Mouse (Mus musculus) liver, adult (tissue): ENCODE measurements around the gene Myh2.

ENCODE experiments used
- GATA4 ChIP-seq: IDR thresholded peaks from 2 replicates; pipeline ENCODE4 v1.6.1; 2014; ENCODE audit warnings: mild to moderate bottlenecking, low read length; ENCODE audit not compliant: insufficient replicate concordance

The Myh2 gene

GRCm38 (mm10) chr11:67170727-67171126, at the start of gene Myh2:
Gene Myh2, plus strand, starts transcription at chr11:67171027.
- no peak for TF ChIP-seq GATA4

GRCm38 (mm10) chr11:67124943-67125342, 45.9 kb upstream of the Myh2 start:
- no peak for TF ChIP-seq GATA4

- no peak for TF ChIP-seq GATA4
Observed at GRCm38 (mm10) chr11:67125361-67125760, 45.5 kb upstream of the Myh2 start.

DNA sequence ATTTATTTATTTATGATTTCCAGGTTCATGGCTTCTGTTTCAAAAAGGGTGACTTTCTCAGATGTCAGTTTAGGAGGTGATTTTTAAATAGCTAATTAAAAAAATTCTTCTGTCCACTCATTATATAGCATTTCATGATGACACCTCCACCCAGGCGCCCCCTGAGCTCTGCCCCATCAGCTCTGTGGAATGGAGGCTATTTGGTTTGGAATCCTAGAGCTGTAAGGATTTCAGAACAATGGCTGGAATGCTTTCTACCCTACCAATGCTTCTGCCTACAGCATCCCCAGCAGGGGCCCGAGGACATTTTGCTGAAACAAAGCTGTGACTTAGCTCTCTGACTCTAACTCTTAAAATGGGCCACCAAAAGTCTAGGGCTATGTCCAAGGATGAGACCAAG, 37.3 kb upstream of the Myh2 start:
- TF ChIP-seq GATA4, result no peak

DNA sequence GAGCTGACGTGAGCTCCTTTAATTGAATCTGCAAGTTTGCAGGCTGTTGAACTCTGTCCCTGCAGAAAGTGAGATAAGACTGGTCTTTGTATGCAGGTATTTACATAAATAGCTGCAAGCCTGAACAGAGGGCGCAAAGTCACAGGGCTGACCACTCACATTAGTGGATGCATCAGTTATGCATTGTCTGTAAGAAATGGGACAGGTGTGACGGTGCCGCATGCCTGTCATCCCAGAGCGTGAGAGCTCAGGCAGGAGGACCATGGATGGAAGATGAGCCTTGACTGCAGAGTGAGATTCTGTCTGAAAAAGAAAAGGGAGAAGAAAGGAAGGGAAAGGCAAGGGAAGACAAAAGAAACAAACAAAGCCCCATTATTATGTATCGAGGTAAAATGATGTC, 36.2 kb upstream of the Myh2 start:
- no peak for TF ChIP-seq GATA4

DNA sequence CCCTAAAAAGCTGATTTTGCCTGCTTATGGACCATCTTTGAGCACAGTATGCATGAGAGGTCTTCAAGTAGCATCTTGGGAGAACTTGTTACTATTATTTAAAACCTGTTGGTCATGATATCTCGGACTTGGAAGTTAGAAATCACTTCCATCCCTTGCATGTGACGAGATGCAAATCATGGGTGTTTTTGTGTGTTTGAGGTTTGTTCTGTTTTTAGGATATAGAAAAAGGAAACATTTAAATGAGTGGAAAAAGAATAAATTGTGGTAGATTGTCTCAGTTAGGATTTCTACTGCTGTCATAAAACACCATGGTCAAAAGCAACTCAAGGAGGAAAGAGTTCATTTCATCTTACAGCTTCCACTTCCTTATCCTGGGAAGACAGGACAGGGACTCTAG, 35.3 kb upstream of the Myh2 start:
- no peak for TF ChIP-seq GATA4

DNA sequence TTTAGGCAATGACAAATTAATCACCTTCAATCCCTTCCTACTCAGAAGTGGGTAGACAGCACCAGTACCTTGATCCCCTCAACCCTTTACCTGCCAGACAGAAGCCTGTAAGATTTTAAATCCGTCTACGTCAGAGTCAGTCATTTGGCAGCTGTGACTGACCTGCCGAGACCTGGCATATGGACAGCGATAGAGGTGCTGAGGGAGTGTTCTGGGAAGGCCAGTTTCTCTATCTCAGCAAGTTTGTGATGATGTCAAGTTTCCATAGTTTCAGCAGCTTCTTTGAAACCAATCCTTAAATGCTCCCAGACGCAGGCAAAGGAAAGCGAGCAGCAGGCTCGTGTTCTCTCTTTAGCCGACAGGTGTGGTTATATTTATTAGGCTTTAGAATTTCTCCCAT, 31.3 kb upstream of the Myh2 start:
- TF ChIP-seq GATA4, result no peak

- TF ChIP-seq GATA4, result no peak
Observed at GRCm38 (mm10) chr11:67140175-67140574, 30.7 kb upstream of the Myh2 start.

- no peak for TF ChIP-seq GATA4
Observed at GRCm38 (mm10) chr11:67141031-67141430, 29.8 kb upstream of the Myh2 start.

- no peak for TF ChIP-seq GATA4
Observed at GRCm38 (mm10) chr11:67142047-67142446, 28.8 kb upstream of the Myh2 start.

- TF ChIP-seq GATA4, result no peak
Observed at GRCm38 (mm10) chr11:67143065-67143464, 27.8 kb upstream of the Myh2 start.

- no peak for TF ChIP-seq GATA4
Observed at GRCm38 (mm10) chr11:67143863-67144498, 26.8 kb upstream of the Myh2 start.

- TF ChIP-seq GATA4, result no peak
Observed at GRCm38 (mm10) chr11:67144559-67145265, 26.1 kb upstream of the Myh2 start.

GRCm38 (mm10) chr11:67145482-67146408, 25.1 kb upstream of the Myh2 start:
- TF ChIP-seq GATA4, result no peak

DNA sequence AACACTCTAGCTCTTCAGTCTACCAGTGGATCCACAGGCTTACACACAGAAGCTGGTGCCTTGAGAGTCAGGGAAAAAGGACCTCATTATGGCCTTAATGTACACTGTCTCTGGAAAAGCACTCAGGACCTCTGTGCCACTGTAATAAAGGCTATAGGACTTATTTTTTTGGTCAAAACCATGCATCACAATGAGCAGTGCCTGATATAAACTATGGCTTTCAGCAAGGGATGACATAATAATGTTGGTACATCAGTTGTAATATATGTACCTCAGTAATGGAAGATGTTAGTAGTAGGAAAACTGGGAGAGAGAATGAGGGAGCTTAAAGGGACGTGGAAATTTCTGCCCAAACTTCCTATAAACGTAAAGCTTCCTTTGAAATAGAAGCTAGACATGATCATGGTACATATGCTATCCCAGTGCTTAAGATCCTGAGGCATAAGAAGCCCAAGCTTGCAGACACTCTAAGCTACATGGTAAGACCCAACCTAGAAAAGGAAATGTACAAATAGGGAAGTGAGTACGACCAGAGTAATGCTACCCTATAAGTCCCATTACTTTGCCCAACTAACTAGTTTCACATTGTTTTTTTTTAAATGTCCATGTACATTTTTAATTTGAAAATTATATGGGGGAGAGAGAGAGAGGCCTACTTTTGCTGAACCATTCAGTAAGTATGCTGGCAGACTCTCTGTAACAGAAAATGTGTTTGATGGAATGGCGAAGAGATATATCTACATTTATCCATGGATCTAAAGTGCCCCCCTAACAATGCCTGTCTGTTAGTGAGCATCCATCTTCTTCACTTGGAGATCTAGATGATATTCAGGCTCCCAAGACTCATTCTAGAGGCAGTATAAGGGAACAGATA, 24.2 kb upstream of the Myh2 start:
- no peak for TF ChIP-seq GATA4
